Mouse (Mus musculus) fat pad, adult 2 months (tissue): ENCODE measurements around the gene Tmem30c.
"Not testable (repeated sequence)": the region's sequence is repeated elsewhere in the genome, so short reads cannot be mapped to it uniquely, and the experiment has no call there.

ENCODE experiments used
- DNase-seq: peaks from one replicate; pipeline ENCODE4 v3.0.0-alpha.2; 2011; ENCODE audit warnings: low read depth, low spot score; ENCODE audit errors: extremely low read depth

The Tmem30c gene

GRCm38 (mm10) chr16:57235871-57236510 is 56.7 kb downstream of the Tmem30c start:
- DNase-seq, result no peak

DNA sequence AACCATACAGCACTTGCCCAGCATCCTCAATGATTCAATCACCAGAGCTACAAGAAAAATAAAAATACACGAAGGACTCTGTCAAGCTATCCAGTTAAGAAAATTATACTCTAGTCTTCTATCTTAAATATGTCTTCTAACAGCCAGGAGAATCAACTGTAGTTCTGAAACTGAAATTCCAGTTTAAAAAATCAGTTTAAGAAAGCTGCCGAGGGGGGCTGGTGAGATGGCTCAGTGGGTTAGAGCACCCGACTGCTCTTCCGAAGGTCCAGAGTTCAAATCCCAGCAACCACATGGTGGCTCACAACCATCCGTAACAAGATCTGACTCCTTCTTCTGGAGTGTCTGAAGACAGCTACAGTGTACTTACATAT is 60.7 kb downstream of the Tmem30c start:
- not testable (repeated sequence) for DNase-seq

DNA sequence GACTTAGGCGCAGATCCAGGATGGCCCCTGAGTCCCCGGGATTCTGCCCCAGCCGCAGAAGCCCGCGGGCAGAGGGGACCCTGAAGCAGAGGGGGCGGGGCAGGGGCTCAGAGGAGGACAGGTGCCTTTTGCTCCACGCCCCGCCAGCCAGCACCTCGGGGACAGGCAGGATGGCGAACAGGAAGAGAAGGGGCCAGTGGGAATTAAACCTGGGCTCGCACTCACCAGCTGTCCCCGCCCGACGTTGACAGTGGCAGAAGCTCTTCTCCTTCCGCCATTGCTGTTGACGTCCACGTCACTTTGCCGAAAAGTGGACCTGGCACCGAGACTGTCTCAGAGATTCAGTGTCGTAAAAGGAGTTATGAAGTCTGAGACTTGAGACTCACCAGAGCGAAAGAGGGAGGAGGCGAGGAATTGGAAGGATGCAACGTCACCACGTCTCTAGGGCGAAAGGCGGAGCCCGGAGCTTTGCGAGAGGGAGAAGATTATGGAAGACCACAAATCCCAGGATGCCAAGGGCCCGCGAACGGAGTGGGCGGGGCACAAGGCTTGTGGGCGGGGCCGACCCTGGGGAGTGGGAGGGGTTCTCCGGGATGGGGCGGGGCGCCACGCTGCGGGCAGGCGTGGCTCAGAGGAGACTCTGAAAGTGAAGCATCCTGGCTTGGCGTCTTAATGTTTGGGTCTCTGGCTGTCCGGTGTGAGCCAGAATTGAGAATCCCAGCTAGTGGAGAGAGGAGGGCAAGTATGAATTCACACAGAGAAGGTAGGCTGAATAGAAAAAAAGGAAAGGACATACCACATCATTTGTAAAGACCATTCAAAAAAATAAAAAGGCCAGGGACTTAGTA is 61.4 kb downstream of the Tmem30c start, which contains the start of gene Tbc1d23:
TSS of gene Tbc1d23 (minus strand) at position 416 of the 848 bp plus-strand sequence.
- peak; percentile 97 for DNase-seq

DNA sequence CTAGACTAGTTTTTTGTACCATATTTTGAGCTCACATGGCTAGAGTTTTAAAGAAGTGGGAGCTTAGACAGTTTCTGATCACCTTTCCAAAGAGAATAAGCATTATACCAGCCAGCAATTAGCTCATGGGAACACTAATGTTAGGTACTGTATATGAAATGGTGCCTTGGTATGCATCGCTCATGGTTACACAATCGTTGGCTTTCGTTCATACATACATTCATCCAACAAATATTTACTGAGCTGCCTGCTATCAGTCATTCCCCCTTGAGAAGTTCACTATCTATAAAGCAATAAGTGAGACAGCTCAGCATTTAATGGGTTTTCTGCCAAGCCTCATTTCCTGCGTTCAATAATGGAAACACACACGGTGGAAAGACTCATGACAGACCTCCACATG is 66.2 kb downstream of the Tmem30c start:
- no peak for DNase-seq

DNA sequence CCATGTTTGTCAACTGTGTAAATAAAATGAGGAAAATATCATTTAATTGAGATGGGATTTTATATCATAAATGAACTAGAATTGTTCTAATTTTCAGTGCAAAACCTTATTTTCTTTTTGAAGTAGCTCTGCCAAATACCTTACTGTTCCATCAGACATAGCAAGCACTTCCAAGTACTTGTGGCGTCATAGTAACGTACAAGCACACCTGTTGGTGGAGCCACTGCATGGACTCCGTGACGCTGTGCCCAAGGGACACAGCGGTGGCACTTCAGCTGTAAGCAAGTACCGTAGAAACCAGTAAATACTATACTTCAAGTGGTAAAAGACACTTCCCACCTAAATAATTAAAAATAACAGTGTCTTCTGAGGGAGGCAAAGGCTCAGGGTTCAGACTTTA is 72.3 kb downstream of the Tmem30c start:
- DNase-seq, result no peak
